Mouse (Mus musculus) lung, postnatal 25 days (tissue): Measurements from ENCODE around the gene Bbox1.

Experiments used
- DNase-seq: peaks from one replicate; pipeline ENCODE4 v3.0.0; 2022; ENCODE audit warnings: low spot score

Bbox1 gene

GRCm38 (mm10) chr2:110314509-110315155, at the start of gene Bbox1:
TSS of gene Bbox1 (minus strand) at chr2:110314560.
- peak; percentile 41 for DNase-seq

DNA sequence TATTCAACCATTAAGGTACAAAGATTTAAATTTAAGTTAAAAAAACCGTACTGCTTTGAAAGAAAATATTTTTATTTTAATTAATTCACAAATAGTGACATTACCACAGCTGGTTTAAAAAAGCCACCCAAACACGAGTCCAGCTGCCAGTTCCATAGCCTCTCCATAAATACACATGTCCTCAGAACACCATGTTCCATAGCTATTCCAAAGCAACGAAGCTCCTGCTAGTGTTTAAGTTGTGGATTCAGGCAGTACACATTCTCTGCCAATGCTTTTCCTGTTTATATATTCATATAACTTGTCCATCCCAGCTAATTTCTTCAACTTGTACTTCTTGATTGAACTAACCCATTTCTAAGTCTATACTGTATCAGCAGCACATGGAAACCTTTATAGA, 49.5 kb upstream of the Bbox1 start:
- no peak for DNase-seq

DNA sequence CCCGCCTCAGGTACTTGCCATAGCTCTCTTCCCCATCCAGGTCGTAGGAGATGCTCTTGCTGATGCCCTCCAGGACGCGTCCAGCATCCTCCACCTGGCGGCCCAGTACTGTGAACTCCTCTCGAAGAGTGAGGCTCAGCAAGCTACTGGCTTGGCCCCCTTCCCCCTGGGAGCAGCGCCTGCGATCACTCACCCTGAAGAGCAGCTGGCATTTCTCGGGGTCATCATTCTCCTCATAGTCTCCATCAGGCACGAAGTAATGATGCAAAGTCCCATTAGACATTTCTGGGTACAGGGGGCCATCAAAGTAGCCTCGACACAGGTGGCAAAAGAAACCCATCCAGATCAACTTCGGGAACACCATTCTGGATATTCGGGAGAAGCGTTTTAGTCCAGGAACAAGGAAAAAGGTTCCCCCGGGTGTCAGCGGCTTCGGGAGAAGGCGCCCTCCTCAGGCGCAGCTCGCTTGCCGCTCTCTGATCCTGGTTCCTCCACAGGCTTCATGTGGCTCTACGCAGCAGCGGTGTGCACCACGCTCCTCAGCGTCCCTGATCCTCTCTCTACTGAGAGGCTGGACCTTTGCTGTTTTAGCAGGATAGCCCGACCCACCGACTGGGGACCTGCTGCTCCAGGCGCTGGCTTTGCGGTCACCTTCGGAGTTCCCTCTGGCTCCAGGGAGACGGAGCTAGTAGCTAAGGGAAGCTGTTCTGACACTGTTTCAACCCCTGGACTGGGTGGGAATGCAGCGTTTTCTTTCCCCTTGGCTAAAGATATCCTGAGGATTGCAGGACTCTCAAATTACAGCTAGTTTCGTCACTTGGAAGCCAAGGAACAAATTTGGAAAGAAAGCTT, 48.3 kb upstream of the Bbox1 start, which contains the start of gene Fibin:
Gene Fibin (minus strand): TSS at position 752 of the 852 bp plus-strand sequence.
- peak; percentile 52 for DNase-seq

- DNase-seq, result no peak
These were observed 39.1 kb upstream of the Bbox1 start for GRCm38 (mm10) chr2:110353302-110353970.

- DNase-seq, result no peak
These were observed 37.5 kb upstream of the Bbox1 start for GRCm38 (mm10) chr2:110351843-110352251.

DNA sequence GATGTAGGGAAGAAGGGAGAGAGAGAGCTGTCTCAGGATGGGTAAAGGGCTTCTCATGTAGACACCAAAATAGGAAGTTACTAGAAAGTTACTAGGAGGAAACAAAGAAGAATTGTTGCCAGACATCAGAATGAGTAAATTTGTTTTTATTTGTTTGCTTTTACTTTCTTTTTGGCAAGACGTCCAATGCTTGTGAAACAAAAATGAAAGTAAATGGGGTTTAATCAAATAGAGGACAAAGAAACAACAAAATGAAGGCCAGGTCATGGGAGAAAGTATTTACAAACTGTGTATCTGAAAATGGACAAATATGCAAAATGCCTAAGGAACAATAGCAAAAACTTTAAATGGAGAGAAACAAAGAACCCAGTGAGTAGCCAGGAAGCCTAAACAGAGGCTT, 37.0 kb upstream of the Bbox1 start:
- no peak for DNase-seq

DNA sequence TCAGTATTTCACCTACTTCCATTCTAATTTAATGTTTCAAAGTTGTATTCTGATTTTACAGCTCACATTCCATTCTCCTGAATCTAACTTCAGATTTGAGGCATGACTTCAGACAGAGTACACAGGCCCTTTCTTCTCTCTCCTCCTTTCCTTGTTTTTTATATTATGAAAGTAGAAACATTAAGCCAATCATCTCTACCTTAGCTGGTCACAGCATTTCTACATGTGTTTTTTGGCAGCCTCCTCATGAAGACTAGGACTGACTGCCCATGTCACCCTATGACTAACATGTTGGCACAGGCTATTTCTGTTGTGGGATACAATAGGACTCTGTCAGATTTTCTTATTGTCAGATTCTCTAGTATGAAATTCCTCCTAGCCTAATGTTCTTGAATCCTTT, 14.6 kb upstream of the Bbox1 start:
- no peak for DNase-seq

GRCm38 (mm10) chr2:110319949-110320348, 5.6 kb upstream of the Bbox1 start:
- peak; percentile 32 for DNase-seq

DNA sequence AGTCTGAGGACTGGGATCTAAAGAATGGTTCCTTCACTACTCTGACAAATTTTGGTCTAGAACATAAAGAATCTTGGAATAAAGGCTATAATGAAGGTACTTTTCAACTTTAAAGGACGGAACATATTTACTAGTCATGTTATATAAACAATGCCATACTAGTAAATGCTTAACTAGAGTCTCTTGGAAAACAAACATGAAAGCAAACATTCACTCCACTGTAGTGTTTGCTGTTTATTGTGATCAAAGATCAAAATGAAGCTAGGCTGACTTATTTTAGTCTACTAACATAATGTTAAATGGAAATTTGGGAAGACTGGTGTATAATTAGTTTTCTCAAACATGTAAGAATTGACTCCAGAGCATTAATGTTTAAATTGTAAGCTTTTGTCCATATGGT, 4.9 kb upstream of the Bbox1 start:
- DNase-seq, result no peak

DNA sequence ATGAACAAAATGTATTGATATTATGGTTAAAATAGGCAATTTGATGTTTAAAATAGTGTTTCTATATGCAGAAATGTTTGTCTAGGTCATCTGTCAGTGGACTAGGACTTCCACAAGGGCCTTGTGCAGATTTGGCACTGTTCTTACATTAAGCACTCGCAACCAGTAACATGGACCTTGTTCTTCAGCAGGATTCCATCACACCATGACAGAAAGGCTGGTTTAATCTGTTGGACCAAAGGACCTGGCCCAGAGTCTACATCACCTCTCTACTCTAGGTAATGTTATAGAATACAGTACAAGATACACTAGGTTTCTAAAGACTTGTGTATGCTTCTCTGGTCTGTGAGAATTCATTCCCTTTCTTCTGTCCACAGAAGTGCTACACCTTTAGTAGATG, 4.4 kb upstream of the Bbox1 start:
- DNase-seq, result no peak

GRCm38 (mm10) chr2:110316116-110316883, 1.9 kb upstream of the Bbox1 start:
- no peak for DNase-seq

DNA sequence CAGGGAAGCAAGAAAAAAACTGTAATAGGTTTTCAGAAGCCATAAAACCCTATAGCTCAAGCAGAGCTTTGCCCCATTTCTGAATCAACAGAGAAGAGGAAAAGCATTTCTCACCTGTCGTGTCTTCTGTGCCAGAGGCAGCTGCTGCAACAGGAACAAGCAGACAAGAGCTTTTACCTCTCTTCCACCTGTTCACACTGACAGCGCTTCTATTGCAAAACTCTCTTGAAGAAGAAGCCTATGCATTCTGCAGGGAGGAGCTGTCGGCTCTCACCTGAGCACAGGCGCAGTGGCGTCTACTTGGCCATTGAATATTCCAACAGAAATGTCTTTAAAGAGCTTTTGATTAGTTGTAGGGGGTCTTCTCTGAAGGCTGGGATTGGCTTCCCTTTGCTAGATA, 286 bp downstream of the Bbox1 start:
- DNase-seq, result no peak

- no peak for DNase-seq
These were observed 995 bp downstream of the Bbox1 start for GRCm38 (mm10) chr2:110313305-110313824.

GRCm38 (mm10) chr2:110305358-110306283, 8.7 kb downstream of the Bbox1 start:
- no peak for DNase-seq

GRCm38 (mm10) chr2:110302261-110302660, 12.1 kb downstream of the Bbox1 start:
- DNase-seq, result no peak

DNA sequence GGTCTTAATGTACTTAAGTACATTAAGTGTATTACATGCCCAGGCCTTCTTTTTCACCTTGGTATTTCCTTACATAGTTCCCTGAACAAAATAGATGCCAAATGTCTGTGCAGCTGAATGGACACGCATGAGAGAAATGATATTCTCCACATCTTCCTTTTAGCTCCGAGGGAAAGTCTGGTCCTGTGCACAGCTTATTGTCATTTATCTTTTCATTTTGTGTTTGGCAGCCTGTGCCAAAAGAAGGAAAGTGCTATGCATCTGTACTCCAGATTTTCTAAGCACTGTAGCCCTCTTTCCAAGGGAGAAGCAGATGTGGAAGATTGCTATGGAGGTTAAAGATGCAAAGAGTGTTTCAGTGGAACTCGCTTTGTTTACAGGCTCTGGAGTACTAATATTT, 13.0 kb downstream of the Bbox1 start:
- no peak for DNase-seq

GRCm38 (mm10) chr2:110294927-110295326, 19.4 kb downstream of the Bbox1 start:
- DNase-seq, result no peak

DNA sequence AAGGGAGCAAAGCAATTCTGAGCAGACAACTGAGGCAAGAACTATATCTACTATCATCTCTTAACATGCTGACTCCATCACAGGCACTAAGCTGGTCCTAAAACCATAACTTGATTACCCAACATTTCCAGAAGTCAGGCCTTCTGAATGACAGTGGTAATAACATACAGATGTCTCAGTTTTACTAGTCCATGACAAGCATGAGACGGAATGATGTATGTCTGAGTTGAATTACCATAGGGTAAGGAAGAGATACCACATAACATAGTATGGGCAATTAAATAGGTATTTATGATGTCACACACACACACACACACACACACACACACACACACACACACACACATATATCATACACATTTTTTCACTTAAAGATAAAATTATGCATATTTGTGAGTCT, 26.4 kb downstream of the Bbox1 start:
- DNase-seq, result no peak

GRCm38 (mm10) chr2:110285829-110286504, 28.4 kb downstream of the Bbox1 start:
- DNase-seq, result no peak

- DNase-seq, result no peak
These were observed 38.9 kb downstream of the Bbox1 start for GRCm38 (mm10) chr2:110275424-110275823.
